Mouse (Mus musculus) midbrain, embryonic 11.5 days (tissue): ENCODE data around the gene Rcan2. TPM values are rescaled to one million over a fixed set of nuclear protein-coding genes. Genes with fewer than 3 reads are reported as not detected.

Source experiments
- ATAC-seq: fragments of 200-750 bp; cut with Nextera tagmentation; 2 replicates; pipeline ENCODE4 v1.8.0; 2017; ENCODE audit warnings: moderate TSS enrichment, moderate library complexity; ENCODE audit not compliant: low FRiP score
- DNase-seq: peaks from one replicate; pipeline ENCODE4 v3.0.0; 2015; ENCODE audit warnings: low spot score; ENCODE audit errors: missing footprints
- H3K27ac ChIP-seq: fragments of 300-500 bp; sonication (generic); 2 replicates; pipeline ENCODE4 v1.5.1; 2014; ENCODE audit warnings: low read depth, low read length
- H3K27me3 ChIP-seq: fragments of 300-500 bp; sonication (generic); 2 replicates; pipeline ENCODE4 v1.6.1; 2014; ENCODE audit warnings: mild to moderate bottlenecking, low read length, moderate library complexity, mixed read lengths; ENCODE audit not compliant: control insufficient read depth, insufficient read depth
- H3K36me3 ChIP-seq: fragments of 300-500 bp; sonication (generic); 2 replicates; pipeline ENCODE4 v1.6.1; 2014; ENCODE audit warnings: mild to moderate bottlenecking, low read length, moderate library complexity, mixed read lengths; ENCODE audit not compliant: control insufficient read depth, insufficient read depth
- H3K4me1 ChIP-seq: fragments of 300-500 bp; sonication (generic); 2 replicates; pipeline ENCODE4 v1.6.1; 2014; ENCODE audit warnings: low read length; ENCODE audit not compliant: control insufficient read depth, insufficient read depth
- H3K4me2 ChIP-seq: fragments of 300-500 bp; sonication (generic); 2 replicates; pipeline ENCODE4 v1.6.1; 2014; ENCODE audit warnings: mild to moderate bottlenecking, moderate library complexity
- H3K4me3 ChIP-seq: fragments of 300-500 bp; sonication (generic); 2 replicates; pipeline ENCODE4 v1.5.1; 2014; ENCODE audit warnings: low read depth, low read length
- H3K9ac ChIP-seq: fragments of 300-500 bp; sonication (generic); 2 replicates; pipeline ENCODE4 v1.6.1; 2014; ENCODE audit warnings: low read length
- H3K9me3 ChIP-seq: fragments of 300-500 bp; sonication (generic); 2 replicates; pipeline ENCODE4 v1.6.1; 2016; ENCODE audit warnings: low read length; ENCODE audit not compliant: control insufficient read depth
- WGBS: fragments of 180-500 bp; shearing (Covaris S2); extraction: QIAGEN DNeasy Blood & Tissue Kit; methylation state at CpG from one replicate; pipeline ENCODE4 v1.1.7; 2014; 5-methylcytosine and 5-hydroxymethylcytosine counted together
- polyA plus RNA-seq: library from polyadenylated mRNA; unstranded; fragments of >200 nt; fragmentation: Nextera tagmentation; extraction: Ambion mirVana; gene quantifications from 2 replicates; pipeline ENCODE4 v1.2.1, GENCODE M21; 2014

The Rcan2 gene
- polyA plus RNA-seq, 1 experiment from 2014 or later: 9.0 TPM

DNA sequence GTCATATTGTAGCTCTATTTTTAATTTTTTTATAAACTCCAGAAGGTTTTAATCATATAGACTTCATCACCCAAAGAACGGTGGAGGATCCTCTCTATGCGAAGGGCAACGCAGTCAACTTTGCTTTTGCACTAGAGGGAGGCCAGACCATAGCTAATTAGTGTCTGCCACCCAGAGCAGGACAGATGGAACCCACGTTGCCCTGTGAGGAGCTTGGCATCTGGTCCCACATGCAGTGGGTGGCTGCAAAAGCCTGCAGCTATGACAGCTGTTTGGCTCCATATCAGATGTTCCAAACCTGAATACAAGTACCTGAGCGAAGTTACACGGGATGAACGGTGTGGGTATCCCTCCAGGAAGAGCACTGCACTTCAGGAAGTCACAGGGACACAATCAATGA is 86.8 kb downstream of the Rcan2 start:
- ATAC-seq (no peak), DNase-seq (no peak)
- no peaks in the 10 kb centered on the region for H3K4me1 ChIP-seq
- H3K27ac ChIP-seq: no peak overlapping the region
- no peaks in the 10 kb centered on the region for H3K36me3 ChIP-seq
- H3K4me2 ChIP-seq: no peak overlapping the region
- H3K9ac ChIP-seq: no peak overlapping the region
- 89% methylated on average over 7 of the region's 7 CpGs for WGBS
- no peaks in the 10 kb centered on the region for H3K9me3 ChIP-seq
- H3K27me3 ChIP-seq: no peaks in the 10 kb centered on the region
- H3K4me3 ChIP-seq: no peak overlapping the region

DNA sequence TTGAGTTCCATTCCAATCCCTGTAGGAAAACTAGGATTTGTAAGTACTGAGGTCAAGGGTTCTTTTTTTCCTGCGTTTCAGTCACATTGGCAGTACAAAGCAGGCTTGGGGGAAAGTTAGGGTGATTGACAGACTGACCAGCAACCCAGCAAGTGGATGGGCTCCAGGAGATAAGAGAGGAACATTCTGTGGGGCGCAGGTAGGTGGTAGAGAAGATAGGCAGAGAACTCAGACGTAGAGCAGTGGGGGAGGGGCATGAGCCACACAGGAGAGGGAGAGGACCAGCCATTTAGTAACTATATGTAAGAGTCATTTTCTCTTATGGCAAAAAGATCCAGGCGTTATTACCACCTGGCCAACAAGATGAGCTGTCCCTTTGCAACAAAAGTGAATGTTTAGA is 96.2 kb downstream of the Rcan2 start:
- WGBS: 71% methylated on average over 4 of the region's 4 CpGs
- no peak for DNase-seq

DNA sequence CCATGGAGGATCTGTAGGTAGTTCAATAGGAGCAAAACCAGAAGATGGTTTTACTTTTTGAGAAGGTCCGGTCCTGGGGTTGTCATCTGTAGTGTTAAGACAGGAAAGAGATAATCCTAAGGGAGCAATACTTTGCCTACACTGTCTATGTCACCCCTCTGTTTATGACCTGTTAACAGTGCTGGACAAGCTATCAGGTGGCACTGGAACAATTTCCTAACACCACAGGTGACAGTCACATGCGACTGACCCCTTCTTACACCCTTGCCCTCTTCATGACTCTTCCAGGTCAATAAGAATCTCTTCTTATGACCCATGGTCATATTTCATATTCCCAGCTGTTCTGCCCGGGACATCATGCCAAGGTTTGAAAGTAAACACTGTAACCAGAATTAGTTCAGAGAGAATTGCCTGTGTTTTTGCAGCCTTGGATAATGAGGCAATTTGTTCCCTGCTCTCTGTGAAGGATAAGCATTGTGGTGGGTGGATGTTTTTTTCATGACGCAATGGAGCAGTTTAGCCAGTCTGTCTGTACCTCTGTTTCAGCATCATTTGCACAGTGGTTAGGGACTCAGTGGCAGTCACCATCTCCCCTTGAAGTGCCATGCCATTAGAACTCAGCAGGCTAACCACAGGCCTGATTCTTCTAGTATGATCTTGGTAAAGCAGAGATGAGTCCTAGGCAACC is 98.4 kb downstream of the Rcan2 start:
- no peak for DNase-seq
- H3K27me3 ChIP-seq: no peaks in the 10 kb centered on the region
- H3K9ac ChIP-seq: no peak overlapping the region
- no peak overlapping the region for H3K4me3 ChIP-seq
- no peak overlapping the region for H3K4me2 ChIP-seq
- 89% methylated on average over 4 of the region's 4 CpGs for WGBS
- H3K27ac ChIP-seq: no peak overlapping the region
- no peaks in the 10 kb centered on the region for H3K9me3 ChIP-seq
- H3K36me3 ChIP-seq: no peaks in the 10 kb centered on the region
- H3K4me1 ChIP-seq: no peaks in the 10 kb centered on the region
- no peak for ATAC-seq

More for the DNA sequence above, 96.2 kb downstream of the Rcan2 start:
- no peak for ATAC-seq
- Histone ChIP-seq H3K27ac (no peak overlapping the region), H3K27me3 (no peaks in the 10 kb centered on the region), H3K4me2 (no peak overlapping the region), H3K36me3 (no peaks in the 10 kb centered on the region), H3K4me1 (no peaks in the 10 kb centered on the region), H3K4me3 (no peak overlapping the region), H3K9me3 (no peaks in the 10 kb centered on the region), H3K9ac (no peak overlapping the region)

DNA sequence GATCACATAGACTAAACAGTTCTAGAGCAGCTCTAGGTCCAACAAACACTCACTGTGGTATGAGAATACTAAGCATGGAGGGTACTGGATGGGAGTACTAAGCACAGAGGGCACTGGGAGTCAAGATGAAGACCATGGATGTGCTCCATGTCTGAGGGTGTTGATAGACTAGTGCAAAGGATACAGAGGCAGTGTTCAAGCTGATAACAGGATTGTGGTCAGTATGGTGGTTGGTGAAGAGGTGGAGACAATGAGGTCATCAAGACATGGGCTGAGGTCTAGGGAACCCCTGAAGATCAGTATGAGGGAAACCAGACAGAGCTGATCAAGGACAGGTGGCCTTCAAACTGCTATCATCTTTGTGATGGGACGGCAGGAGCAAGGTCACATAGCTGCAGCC is 99.0 kb downstream of the Rcan2 start:
- Histone ChIP-seq H3K36me3 (no peaks in the 10 kb centered on the region), H3K27me3 (no peaks in the 10 kb centered on the region), H3K9me3 (no peaks in the 10 kb centered on the region), H3K4me1 (no peaks in the 10 kb centered on the region), H3K9ac (no peak overlapping the region), H3K4me3 (no peak overlapping the region), H3K27ac (no peak overlapping the region), H3K4me2 (no peak overlapping the region)
- WGBS: 81% methylated on average over 1 of the region's 1 CpGs
- no peak for DNase-seq
- no peak for ATAC-seq

DNA sequence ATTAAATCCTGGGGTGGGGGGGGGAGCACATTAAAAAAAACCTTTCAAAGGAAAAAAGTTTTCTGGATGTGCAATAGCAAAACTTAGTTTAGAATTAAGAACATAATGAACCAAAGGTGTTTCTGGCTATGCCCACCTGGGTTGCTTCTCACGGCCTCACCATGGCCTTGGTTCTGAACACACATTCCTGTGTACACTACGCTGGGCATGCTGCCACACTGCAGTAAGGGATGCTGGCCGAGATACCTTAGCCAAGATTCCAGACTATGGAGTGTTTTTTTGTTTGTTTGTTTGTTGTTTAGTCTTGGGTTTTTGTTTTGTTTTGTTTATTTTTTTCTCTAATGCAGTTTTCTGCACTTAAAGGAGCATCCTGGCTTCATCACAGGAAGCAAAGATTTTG is 100.3 kb downstream of the Rcan2 start:
- H3K4me3 ChIP-seq: no peak overlapping the region
- no peak overlapping the region for H3K4me2 ChIP-seq
- H3K4me1 ChIP-seq: no peaks in the 10 kb centered on the region
- DNase-seq (no peak), ATAC-seq (no peak)
- H3K9me3 ChIP-seq: no peaks in the 10 kb centered on the region
- WGBS: 91% methylated on average over 3 of the region's 3 CpGs
- no peak overlapping the region for H3K9ac ChIP-seq
- no peak overlapping the region for H3K27ac ChIP-seq
- H3K27me3 ChIP-seq: no peaks in the 10 kb centered on the region
- H3K36me3 ChIP-seq: no peaks in the 10 kb centered on the region

DNA sequence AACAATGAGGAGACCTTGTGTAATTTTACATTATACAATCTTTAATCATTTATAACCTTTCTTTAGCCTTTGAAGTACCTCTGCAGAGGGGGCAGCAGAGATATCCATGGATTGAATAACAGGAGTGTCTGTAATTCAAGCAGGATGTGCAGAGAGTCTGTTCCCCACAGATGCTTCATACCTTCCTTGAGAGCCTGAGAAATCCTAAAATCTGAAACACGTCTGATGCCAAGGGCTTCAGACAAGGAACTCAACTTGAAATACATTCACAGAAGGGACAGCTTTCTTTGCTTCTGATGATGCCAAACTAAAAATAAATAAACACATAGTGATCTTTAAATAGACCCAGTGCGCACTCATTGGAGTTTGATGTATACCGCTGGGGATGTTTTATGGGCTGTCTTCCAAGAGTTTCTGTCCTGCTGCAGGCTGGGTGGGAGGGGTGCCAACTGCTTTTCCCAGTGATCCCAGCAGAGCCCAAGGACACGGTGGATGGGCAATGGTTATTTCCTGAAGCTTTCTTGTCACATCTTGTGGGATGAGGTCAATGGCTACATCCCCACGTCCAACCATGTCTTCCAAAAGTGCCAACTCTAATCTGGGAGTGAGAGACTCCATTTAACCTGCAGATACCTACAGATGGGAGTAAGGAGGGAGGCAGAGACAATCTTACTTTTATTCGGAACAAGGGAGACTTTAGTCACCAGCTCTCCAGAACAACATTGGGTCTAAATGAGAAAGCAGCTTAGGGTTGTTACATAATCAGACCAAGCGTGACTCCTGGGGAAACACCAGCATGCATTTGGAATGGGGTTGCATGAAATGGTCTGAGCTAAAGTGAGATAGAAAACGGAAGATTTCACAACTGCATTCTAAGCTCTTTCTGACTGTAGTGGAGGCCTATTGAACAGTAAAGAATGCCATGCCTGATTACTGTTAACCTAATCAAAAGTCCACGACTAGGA is 102.9 kb downstream of the Rcan2 start:
- no peak overlapping the region for H3K4me2 ChIP-seq
- WGBS: 82% methylated on average over 9 of the region's 9 CpGs
- no peak overlapping the region for H3K27ac ChIP-seq
- H3K36me3 ChIP-seq: no peaks in the 10 kb centered on the region
- H3K27me3 ChIP-seq: no peaks in the 10 kb centered on the region
- no peak for DNase-seq
- no peak for ATAC-seq
- H3K4me3 ChIP-seq: no peak overlapping the region
- H3K9ac ChIP-seq: no peak overlapping the region
- no peaks in the 10 kb centered on the region for H3K4me1 ChIP-seq
- no peaks in the 10 kb centered on the region for H3K9me3 ChIP-seq

DNA sequence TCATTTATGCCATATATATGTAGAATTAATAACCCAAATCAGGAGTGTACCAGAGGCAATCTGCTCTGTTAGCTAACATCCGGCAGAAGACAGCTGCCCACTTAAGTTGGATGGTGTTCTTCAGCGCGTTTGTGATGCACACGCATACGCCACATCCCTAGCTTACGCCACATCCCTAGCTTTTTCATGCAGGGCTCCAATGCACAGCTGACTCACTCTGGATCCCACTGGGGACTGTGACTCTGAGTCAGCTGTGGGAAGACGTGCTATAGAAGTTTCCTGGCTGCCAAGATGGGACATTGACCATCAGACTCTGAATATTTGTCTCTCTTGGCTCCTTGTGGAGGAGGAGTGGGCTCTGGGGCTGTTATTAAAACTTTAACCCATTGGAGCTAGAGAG is 103.7 kb downstream of the Rcan2 start:
- Histone ChIP-seq H3K27ac (no peak overlapping the region), H3K36me3 (no peaks in the 10 kb centered on the region), H3K4me2 (no peak overlapping the region), H3K9ac (no peak overlapping the region), H3K4me3 (no peak overlapping the region), H3K4me1 (no peaks in the 10 kb centered on the region), H3K9me3 (no peaks in the 10 kb centered on the region), H3K27me3 (no peaks in the 10 kb centered on the region)
- DNase-seq: no peak
- WGBS: 91% methylated on average over 7 of the region's 7 CpGs
- ATAC-seq: no peak

DNA sequence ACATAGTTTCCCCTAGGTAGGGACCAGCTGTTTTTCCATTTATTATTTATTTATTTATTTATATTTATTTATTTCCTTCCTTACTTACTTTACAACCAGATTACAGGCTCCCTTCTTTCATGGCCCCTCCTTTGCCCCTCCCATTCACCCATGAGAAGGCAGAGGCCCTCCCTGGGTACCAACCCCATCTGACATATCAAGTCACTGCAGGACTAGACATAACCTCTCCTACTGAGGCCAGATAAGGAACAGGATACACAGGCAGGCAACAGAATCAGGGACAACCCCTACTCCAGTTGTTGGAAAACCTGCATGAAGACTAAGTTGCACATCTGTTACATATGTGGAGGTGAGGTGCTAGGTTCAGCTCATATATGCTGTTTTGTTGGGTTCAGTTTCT is 105.6 kb downstream of the Rcan2 start:
- Histone ChIP-seq H3K4me2 (no peak overlapping the region), H3K4me3 (no peak overlapping the region), H3K27ac (no peak overlapping the region), H3K9ac (no peak overlapping the region), H3K36me3 (no peaks in the 10 kb centered on the region), H3K27me3 (no peaks in the 10 kb centered on the region), H3K4me1 (no peaks in the 10 kb centered on the region), H3K9me3 (no peaks in the 10 kb centered on the region)
- no peak for ATAC-seq
- DNase-seq: no peak

DNA sequence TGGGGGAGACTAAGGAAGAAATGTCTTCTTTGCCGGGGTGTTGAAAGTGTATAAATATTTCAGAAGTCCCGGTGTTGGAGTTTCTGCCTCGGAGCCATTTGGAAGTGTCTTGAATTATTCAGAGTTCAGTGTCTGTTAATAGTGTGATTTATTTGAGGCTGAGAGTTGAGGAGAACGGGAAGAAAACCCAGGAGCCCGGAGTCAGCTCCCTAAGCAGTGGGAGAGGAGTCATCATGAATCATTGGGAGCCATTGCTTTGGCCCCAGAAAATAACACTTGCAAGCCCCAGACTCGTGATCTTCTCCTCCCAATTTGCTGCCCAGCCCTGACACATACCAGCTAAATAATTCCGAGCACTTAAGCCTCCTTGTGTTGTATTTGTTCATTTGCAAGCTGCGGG is 115.0 kb downstream of the Rcan2 start:
- WGBS: 76% methylated on average over 8 of the region's 8 CpGs
- no peaks in the 10 kb centered on the region for H3K9me3 ChIP-seq
- H3K4me2 ChIP-seq: no peak overlapping the region
- H3K27ac ChIP-seq: no peak overlapping the region
- DNase-seq: no peak
- H3K9ac ChIP-seq: no peak overlapping the region
- H3K4me3 ChIP-seq: no peak overlapping the region
- H3K36me3 ChIP-seq: no peaks in the 10 kb centered on the region
- H3K4me1 ChIP-seq: no peaks in the 10 kb centered on the region
- ATAC-seq: no peak
- H3K27me3 ChIP-seq: no peaks in the 10 kb centered on the region
